Mouse (Mus musculus) C2C12 (cell line): Measurements from ENCODE around the gene Lyrm9.

Experiments
- CEBPB ChIP-seq: IDR thresholded peaks from one replicate; pipeline ENCODE4 v1.6.1; 2011; ENCODE audit warnings: low read depth, mild to moderate bottlenecking, control low read depth, moderate library complexity
- CTCF ChIP-seq: IDR thresholded peaks from one replicate; pipeline ENCODE4 v1.5.1; 2011; ENCODE audit not compliant: control insufficient read depth, insufficient read depth, insufficient read length
- MAX ChIP-seq: IDR thresholded peaks from one replicate; pipeline ENCODE4 v1.6.1; 2011; ENCODE audit warnings: mild to moderate bottlenecking, control low read depth
- MYOD1 ChIP-seq: IDR thresholded peaks from one replicate; pipeline ENCODE4 v1.6.1; 2011; ENCODE audit warnings: low read depth; ENCODE audit not compliant: control insufficient read depth, insufficient read length

GRCm38 (mm10) chr11:78829373-78829772 is 3.0 kb downstream of the Lyrm9 start:
- TF ChIP-seq CTCF (no peak), CEBPB (no peak), MAX (no peak), MYOD1 (no peak)
